Mouse (Mus musculus): ENCODE measurements around the gene Aff3. TPM values are rescaled to one million over a fixed set of nuclear protein-coding genes. Genes with fewer than 3 reads are reported as not detected.

Gene Aff3
- polyA plus RNA-seq, 1 experiment from 2014 or later, result 13.8 TPM

DNA sequence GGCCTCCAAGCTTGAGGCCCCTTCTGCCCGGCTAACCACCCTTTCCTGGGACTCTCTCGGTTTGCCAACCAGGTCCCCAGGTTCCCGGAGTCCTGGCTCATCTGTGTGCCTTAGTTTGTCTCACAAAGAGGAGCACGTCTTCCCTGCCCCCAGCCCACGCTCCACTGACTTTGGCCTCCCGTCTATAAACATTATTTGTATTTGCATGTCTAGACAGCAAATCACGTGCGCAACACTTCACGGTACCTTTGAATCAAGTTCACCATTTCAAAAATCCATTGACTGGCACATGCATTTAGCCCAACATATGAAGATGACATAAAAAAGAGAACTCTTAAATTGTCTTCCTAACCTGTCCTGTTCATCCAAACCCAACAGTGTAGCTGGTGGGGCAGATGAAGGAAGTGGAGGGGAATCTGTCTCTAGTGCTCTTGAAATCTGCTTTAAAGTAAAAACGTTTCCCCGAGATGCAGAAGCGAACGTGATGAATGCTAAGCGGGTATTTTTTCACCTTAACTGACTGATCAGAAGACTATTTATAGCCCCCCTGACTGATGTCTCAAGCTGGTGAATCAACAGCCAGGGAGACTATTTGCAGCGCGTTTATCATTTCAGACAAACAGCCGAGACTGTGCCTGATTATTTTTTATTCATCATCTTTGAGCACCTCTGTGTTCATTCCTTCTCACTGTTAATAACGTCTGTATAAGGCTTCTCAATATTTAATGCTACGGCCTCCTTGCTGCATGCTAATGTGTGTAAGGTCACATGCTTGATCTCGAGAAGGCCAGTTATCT lies 396.3 kb downstream of the Aff3 start:
- Histone ChIP-seq H3K27ac (replicated peaks; ENCODE audit: low read depth, low read length) (no peak overlapping the region), H3K9ac (ENCODE audit: low read depth, low read length) (no peak overlapping the region), H3K4me1 (ENCODE audit: control insufficient read depth, insufficient read depth, low read length) (peaks cover 15% of the 10 kb centered on the region), H3K27me3 (replicated peaks; ENCODE audit: control insufficient read depth, insufficient read depth, low read length) (no peaks in the 10 kb centered on the region), H3K36me3 (ENCODE audit: control insufficient read depth, insufficient read depth, low read length) (peaks cover 12% of the 10 kb centered on the region), H3K9me3 (ENCODE audit: control insufficient read depth, low read length) (no peaks in the 10 kb centered on the region), H3K4me2 (ENCODE audit: low read depth, low read length) (no peak overlapping the region), H3K4me3 (ENCODE audit: low read depth, low read length) (no peak overlapping the region)
- no peak for DNase-seq (ENCODE audit: low spot score)
- ATAC-seq (ENCODE audit: low read depth), result no peak
- WGBS, result 60% methylated on average over 20 of the region's 20 CpGs

DNA sequence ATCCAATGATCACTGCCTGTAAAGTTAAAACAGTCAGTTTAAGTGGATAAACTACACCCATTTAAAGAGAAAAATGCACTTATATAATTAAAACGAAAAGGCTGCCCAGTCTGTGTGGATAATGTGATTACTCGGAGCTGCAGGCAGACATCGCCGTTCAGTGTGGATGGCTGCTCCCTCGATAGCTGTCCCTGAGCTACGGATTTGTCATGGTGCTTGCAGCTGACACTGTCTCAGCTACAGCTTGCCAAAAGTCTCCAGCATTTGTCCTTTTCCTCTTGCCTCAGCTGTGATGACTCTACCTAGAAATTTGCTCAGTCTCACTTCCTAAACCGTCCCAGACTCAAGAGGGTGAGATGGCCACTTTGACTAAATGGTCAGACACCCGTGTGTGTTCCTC lies 401.5 kb downstream of the Aff3 start:
- Histone ChIP-seq H3K4me1 (ENCODE audit: control insufficient read depth, insufficient read depth, low read length) (peaks cover 49% of the 10 kb centered on the region), H3K9me3 (ENCODE audit: control insufficient read depth, low read length) (no peaks in the 10 kb centered on the region), H3K4me3 (ENCODE audit: low read depth, low read length) (no peak overlapping the region), H3K36me3 (ENCODE audit: control insufficient read depth, insufficient read depth, low read length) (peaks cover 12% of the 10 kb centered on the region), H3K27me3 (replicated peaks; ENCODE audit: control insufficient read depth, insufficient read depth, low read length) (no peaks in the 10 kb centered on the region), H3K4me2 (ENCODE audit: low read depth, low read length) (no peak overlapping the region), H3K27ac (replicated peaks; ENCODE audit: low read depth, low read length) (peak overlapping the region; percentile 35; the same call in 1 of the 2 replicates), H3K9ac (ENCODE audit: low read depth, low read length) (0 out of 2 replicates have a peak overlapping the region, but pooled peaks have one; percentile 4)
- 35% methylated on average over 8 of the region's 8 CpGs for WGBS
- no peak for ATAC-seq (ENCODE audit: low read depth)
- DNase-seq (ENCODE audit: low spot score), result peak; percentile 83

DNA sequence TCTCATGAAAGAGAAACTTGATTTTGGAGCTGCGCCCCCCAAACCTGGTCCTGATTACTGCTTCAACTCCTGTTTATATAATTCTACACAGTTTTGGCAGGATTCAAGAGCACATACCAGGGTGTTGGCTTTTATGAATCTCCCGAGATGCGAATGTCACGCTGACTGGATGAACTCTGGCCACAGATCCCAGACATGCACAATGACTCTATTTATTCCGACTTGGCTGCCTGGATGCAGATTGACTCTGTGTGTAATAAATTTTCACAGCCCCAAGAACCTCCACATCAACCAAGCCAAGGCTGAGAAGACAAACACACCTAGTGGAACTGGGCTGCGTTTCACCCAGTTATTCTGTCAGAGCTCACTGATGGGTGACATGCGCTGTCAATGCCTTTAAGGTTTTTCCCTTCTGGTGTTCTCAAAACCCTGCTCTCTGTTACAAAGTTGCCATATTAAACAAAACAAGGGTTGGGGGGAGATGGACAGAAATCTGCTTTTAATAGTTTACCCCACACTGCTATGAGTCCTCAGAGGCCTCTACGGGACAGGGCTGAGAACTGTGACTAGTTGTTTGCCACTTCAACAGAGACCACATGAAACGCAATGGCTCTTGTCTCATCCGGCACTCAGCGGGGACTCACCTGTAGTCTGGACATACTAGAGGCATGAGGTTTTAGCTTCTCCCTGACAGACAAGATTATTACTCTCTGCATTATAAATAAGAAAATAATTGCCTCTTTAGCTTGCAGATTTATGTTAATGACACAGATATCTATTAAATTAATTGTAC lies 402.2 kb downstream of the Aff3 start:
- Histone ChIP-seq H3K27ac (replicated peaks; ENCODE audit: low read depth, low read length) (peak overlapping the region; percentile 56; the same call in 1 of the 2 replicates), H3K4me1 (ENCODE audit: control insufficient read depth, insufficient read depth, low read length) (peaks cover 50% of the 10 kb centered on the region), H3K9me3 (ENCODE audit: control insufficient read depth, low read length) (no peaks in the 10 kb centered on the region), H3K4me2 (ENCODE audit: low read depth, low read length) (no peak overlapping the region), H3K4me3 (ENCODE audit: low read depth, low read length) (no peak overlapping the region), H3K36me3 (ENCODE audit: control insufficient read depth, insufficient read depth, low read length) (peaks cover 12% of the 10 kb centered on the region), H3K9ac (ENCODE audit: low read depth, low read length) (no peak overlapping the region), H3K27me3 (replicated peaks; ENCODE audit: control insufficient read depth, insufficient read depth, low read length) (no peaks in the 10 kb centered on the region)
- ATAC-seq (ENCODE audit: low read depth) (peak; percentile 74), DNase-seq (ENCODE audit: low spot score) (peak; percentile 95)
- 34% methylated on average over 11 of the region's 11 CpGs for WGBS

DNA sequence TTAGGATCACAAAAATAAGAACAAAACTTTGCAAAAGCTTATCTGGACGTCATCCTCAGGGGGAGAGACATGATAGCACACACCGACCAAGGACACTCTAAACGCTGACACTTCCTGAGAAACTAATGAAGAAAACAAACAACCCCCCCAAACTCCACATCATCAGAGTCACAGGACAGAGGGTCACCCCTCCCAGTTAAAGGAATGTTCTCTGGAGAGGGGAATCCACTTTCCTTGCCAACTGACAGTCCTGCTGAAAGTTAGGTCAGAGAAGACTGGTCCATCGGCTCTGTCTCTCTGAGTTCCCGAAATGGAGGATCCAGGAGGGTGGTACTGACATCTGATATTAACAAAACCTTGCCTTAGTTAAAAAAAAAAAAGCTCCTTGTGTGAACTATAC lies 403.7 kb downstream of the Aff3 start:
- no peak for ATAC-seq (ENCODE audit: low read depth)
- Histone ChIP-seq H3K9ac (ENCODE audit: low read depth, low read length) (no peak overlapping the region), H3K4me1 (ENCODE audit: control insufficient read depth, insufficient read depth, low read length) (peaks cover 50% of the 10 kb centered on the region), H3K27me3 (replicated peaks; ENCODE audit: control insufficient read depth, insufficient read depth, low read length) (no peaks in the 10 kb centered on the region), H3K9me3 (ENCODE audit: control insufficient read depth, low read length) (no peaks in the 10 kb centered on the region), H3K27ac (replicated peaks; ENCODE audit: low read depth, low read length) (no peak overlapping the region), H3K4me3 (ENCODE audit: low read depth, low read length) (no peak overlapping the region), H3K36me3 (ENCODE audit: control insufficient read depth, insufficient read depth, low read length) (peaks cover 7% of the 10 kb centered on the region), H3K4me2 (ENCODE audit: low read depth, low read length) (no peak overlapping the region)
- WGBS, result 57% methylated on average over 5 of the region's 5 CpGs
- no peak for DNase-seq (ENCODE audit: low spot score)

DNA sequence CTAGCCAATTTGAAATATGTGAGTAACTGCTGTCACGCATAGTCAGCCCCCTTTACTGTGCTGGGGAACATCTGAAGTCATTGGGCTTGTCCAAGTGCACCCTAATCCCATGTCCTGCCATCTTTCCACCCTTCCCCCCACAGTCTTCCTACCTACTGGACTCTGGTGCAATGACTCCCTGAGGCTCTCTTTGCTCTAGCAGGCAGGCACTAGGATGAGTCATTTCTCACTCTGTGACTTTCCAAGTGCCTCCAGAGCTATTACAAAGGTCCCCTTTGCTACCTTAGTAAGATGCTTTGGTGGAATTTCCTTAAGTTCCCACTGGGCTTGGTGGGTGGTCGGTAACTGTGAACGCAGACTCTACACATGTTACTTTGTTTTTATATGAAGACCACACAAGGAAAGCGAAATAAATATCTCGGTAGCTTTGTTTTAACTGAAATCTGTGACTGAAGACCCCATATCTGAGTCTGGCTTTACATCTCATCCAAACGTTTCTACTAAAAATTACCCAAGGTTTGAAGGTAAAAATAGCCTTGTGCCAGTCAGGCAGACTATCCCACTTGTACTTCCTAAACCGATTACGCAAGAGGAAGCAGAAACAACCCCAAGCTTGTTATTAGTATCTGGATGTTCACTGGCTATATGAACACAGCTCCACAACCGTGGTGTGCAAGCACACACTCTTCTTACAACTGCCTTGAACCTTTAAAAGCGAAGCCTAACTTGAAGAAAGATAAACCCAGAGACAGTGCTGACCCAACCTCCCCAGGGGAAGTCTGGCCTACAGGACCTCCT lies 405.0 kb downstream of the Aff3 start:
- ATAC-seq (ENCODE audit: low read depth) (no peak), DNase-seq (ENCODE audit: low spot score) (no peak)
- Histone ChIP-seq H3K4me1 (ENCODE audit: control insufficient read depth, insufficient read depth, low read length) (peaks cover 50% of the 10 kb centered on the region), H3K27me3 (replicated peaks; ENCODE audit: control insufficient read depth, insufficient read depth, low read length) (no peaks in the 10 kb centered on the region), H3K27ac (replicated peaks; ENCODE audit: low read depth, low read length) (0 out of 2 replicates have a peak overlapping the region, but pooled peaks have one; percentile 6), H3K9ac (ENCODE audit: low read depth, low read length) (no peak overlapping the region), H3K4me3 (ENCODE audit: low read depth, low read length) (no peak overlapping the region), H3K4me2 (ENCODE audit: low read depth, low read length) (no peak overlapping the region), H3K9me3 (ENCODE audit: control insufficient read depth, low read length) (no peaks in the 10 kb centered on the region), H3K36me3 (ENCODE audit: control insufficient read depth, insufficient read depth, low read length) (peaks cover 3% of the 10 kb centered on the region; the same call in 1 of the 2 replicates)
- WGBS, result 67% methylated on average over 10 of the region's 10 CpGs

DNA sequence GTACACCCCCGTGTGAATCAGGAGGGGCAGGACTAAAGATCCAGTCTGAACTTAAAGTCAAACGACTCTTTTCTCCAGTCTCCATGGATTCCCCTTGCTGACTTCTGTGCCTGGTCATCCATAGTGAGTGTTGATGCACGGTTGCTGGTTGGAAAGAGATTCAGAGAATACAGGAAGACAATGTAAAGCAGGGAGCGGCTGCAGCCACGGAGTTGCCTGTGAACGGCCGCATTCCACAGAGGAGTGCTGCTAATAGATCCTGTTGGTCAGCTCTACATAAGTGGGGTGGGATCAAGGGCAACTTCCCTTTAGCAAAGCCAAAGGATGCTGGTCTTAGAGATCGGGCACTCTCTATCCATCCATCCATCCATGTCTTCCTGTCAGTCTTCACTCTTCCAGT lies 410.3 kb downstream of the Aff3 start:
- no peak overlapping the region for H3K4me2 ChIP-seq (ENCODE audit: low read depth, low read length)
- no peaks in the 10 kb centered on the region for H3K27me3 ChIP-seq (replicated peaks; ENCODE audit: control insufficient read depth, insufficient read depth, low read length)
- H3K27ac ChIP-seq (replicated peaks; ENCODE audit: low read depth, low read length), result no peak overlapping the region
- H3K9ac ChIP-seq (ENCODE audit: low read depth, low read length), result no peak overlapping the region
- DNase-seq (ENCODE audit: low spot score), result no peak
- no peak for ATAC-seq (ENCODE audit: low read depth)
- WGBS, result 81% methylated on average over 8 of the region's 8 CpGs
- H3K4me3 ChIP-seq (ENCODE audit: low read depth, low read length), result no peak overlapping the region
- peaks cover 17% of the 10 kb centered on the region for H3K4me1 ChIP-seq (ENCODE audit: control insufficient read depth, insufficient read depth, low read length)
- H3K9me3 ChIP-seq (ENCODE audit: control insufficient read depth, low read length), result no peaks in the 10 kb centered on the region
- H3K36me3 ChIP-seq (ENCODE audit: control insufficient read depth, insufficient read depth, low read length), result no peaks in the 10 kb centered on the region; the same call in 1 of the 2 replicates

DNA sequence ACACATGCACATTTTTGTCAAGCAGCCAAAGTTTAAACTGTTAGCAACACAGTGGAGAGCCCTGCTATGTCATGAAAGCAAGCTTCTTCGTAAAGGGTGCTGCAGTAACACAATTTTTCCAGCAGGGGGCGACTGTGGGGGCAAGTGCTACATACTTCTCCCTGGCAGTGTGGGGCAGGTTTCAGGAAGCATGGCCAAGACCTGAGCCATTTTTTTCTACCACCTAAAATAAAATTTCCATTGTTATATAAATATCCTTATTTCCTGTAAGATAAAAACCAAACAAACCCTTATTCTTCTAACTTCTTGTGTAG lies 412.0 kb downstream of the Aff3 start:
- ATAC-seq (ENCODE audit: low read depth) (peak; percentile 41; the same call in 1 of the 2 replicates), DNase-seq (ENCODE audit: low spot score) (peak; percentile 89)
- Histone ChIP-seq H3K4me3 (ENCODE audit: low read depth, low read length) (no peak overlapping the region), H3K4me1 (ENCODE audit: control insufficient read depth, insufficient read depth, low read length) (peaks cover 9% of the 10 kb centered on the region), H3K27me3 (replicated peaks; ENCODE audit: control insufficient read depth, insufficient read depth, low read length) (no peaks in the 10 kb centered on the region), H3K9ac (ENCODE audit: low read depth, low read length) (no peak overlapping the region), H3K36me3 (ENCODE audit: control insufficient read depth, insufficient read depth, low read length) (no peaks in the 10 kb centered on the region; the same call in 1 of the 2 replicates), H3K9me3 (ENCODE audit: control insufficient read depth, low read length) (no peaks in the 10 kb centered on the region), H3K4me2 (ENCODE audit: low read depth, low read length) (no peak overlapping the region), H3K27ac (replicated peaks; ENCODE audit: low read depth, low read length) (no peak overlapping the region)
- WGBS, result 38% methylated on average over 2 of the region's 2 CpGs

DNA sequence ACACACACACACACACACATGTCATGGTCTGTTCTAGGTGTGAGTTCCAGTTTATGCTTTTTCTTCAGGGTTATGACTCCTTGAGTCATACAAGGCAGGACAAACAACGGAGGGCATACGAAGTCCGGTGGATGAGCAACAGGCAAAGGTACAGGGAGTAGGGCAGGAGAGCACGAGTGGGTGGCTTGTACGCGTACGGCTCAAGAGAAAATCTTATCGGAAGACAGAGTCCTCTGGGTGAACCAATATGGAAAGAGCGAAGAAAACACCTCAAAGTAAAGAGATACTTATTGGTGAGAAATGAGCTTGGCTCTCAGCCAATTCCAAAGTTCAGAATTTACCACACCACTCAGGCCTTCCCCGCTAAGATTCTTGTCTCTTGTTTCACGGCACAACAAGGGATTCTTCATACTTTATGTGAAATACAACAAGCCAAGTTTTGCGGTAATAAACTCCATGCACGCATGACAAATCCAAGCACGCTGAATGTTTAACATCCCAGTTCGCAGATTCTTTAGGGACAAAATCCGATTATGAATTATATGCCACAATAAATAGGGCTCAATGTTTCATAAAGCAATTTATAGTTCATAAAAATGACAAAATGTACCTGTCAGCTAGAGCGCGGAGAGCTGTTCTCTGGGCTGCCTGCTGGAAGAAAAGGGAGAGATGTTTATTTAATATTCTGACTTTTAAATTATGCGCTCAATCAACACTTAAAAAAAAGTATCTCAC lies 412.6 kb downstream of the Aff3 start:
- 52% methylated on average over 19 of the region's 19 CpGs for WGBS
- ATAC-seq (ENCODE audit: low read depth), result peak; percentile 53

More for the DNA sequence above, 412.6 kb downstream of the Aff3 start:
- no peak overlapping the region for H3K4me3 ChIP-seq (ENCODE audit: low read depth, low read length)
- no peak overlapping the region for H3K4me2 ChIP-seq (ENCODE audit: low read depth, low read length)
- H3K27me3 ChIP-seq (replicated peaks; ENCODE audit: control insufficient read depth, insufficient read depth, low read length), result no peaks in the 10 kb centered on the region
- DNase-seq (ENCODE audit: low spot score), result peak; percentile 82
- no peaks in the 10 kb centered on the region for H3K9me3 ChIP-seq (ENCODE audit: control insufficient read depth, low read length)
- H3K4me1 ChIP-seq (ENCODE audit: control insufficient read depth, insufficient read depth, low read length), result peaks cover 8% of the 10 kb centered on the region
- H3K27ac ChIP-seq (replicated peaks; ENCODE audit: low read depth, low read length), result no peak overlapping the region
- no peaks in the 10 kb centered on the region; the same call in 1 of the 2 replicates for H3K36me3 ChIP-seq (ENCODE audit: control insufficient read depth, insufficient read depth, low read length)
- no peak overlapping the region for H3K9ac ChIP-seq (ENCODE audit: low read depth, low read length)

All from embryonic facial prominence, embryonic 14.5 days (tissue).